Mouse (Mus musculus): ENCODE measurements around the gene Cadm3.

Gene Cadm3

DNA sequence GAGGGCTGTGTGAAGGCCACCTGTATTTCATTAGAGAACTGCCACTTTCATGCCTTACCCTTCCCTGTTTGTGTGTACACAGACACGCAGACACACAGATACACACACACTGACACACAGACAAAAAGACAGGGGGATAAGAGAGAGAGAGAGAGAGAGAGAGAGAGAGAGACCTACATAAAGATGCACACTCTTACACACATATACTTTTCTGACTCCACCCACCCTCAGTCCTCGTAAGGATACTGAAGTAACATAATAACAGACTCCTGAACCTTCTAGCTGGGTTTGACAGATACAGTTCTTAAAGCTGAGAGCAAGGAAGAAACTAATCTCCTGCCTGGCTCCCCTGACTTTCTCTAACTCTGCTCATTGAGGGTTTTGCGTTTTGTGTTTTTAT is 21.9 kb upstream of the Cadm3 start:
- TF ChIP-seq CTCF (conservative IDR thresholded peaks at IDR 0.05; ENCODE audit: low read length) (no peak), POU5F1 (IDR thresholded peaks at IDR 0.05; ENCODE audit: borderline replicate concordance, low read length) (no peak), NANOG (IDR thresholded peaks at IDR 0.05; ENCODE audit: borderline replicate concordance, low read length) (no peak)

DNA sequence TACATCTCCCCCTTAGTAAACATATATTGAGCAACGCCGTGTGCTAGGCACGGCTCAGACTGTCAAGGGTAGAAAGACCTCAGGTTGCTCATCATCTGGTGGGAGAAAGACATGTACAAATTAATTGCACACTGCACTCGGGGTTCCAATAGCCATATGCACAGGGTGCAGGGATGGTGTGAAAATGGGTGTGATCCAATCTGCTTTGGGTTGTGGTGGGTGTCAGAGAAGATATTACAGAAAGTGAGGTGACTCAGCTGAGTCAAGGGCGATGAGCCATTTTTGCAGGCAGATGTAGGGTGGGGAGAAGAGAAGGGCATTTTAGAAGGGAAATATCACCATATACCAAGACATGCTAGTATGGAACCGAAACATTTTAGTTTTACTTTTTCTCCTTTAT is 13.9 kb upstream of the Cadm3 start:
- no peaks in the 10 kb centered on the region for H3K9me3 ChIP-seq (ENCODE audit: low read length)

More for the DNA sequence above, 21.9 kb upstream of the Cadm3 start:
- peaks cover 10% of the 10 kb centered on the region for H3K4me1 ChIP-seq (replicated peaks; ENCODE audit: low read depth, low read length)
- H3K36me3 ChIP-seq (ENCODE audit: insufficient read depth, low read length): no peaks in the 10 kb centered on the region
- peak overlapping the region; percentile 35; the same call in 1 of the 2 replicates for H3K4me3 ChIP-seq (replicated peaks; ENCODE audit: low read length)
- no peaks in the 10 kb centered on the region for H3K9me3 ChIP-seq (ENCODE audit: low read length)
- peaks cover 18% of the 10 kb centered on the region for H3K27me3 ChIP-seq (ENCODE audit: insufficient read depth, low read length)

DNA sequence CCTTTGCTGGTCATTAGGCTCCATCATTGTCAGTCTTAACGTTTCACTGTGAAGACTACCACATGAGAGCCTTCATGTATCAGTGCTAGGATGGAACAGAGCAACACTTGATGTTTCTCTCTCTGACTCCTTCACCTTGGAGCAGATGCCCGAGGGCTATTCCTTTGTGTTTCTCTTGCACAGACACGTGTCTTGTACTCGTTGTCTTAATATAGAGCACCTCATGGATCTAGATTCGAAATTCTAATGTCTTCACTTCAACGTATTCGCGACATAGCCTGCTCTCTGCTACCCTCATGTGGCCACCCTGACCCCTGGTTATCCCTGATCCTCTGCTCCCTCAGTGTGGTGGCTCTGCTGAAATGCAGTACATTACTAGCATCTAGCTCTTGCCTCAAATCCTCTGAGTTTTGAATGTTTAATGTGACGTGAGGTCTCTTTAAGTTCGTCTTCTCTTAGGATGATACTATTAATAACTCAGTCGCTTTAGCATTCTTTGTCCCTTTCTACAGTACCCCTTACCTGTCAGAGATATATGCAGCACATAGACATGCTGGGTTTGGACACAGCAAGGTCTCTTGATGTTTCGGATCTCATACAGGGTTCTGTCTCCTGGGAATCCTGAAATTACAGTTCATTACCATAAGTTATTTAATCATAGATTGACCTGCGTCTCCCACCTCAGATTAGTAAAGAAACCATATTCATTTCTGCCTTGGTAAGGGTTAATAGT is 10.1 kb upstream of the Cadm3 start:
- Histone ChIP-seq H3K27me3 (ENCODE audit: insufficient read depth, low read length) (peaks cover 8% of the 10 kb centered on the region), H3K9me3 (ENCODE audit: low read length) (no peaks in the 10 kb centered on the region), H3K4me1 (replicated peaks; ENCODE audit: low read depth, low read length) (no peaks in the 10 kb centered on the region), H3K36me3 (ENCODE audit: insufficient read depth, low read length) (no peaks in the 10 kb centered on the region), H3K4me3 (replicated peaks; ENCODE audit: low read length) (no peak overlapping the region)
- peak; percentile 33 for TF ChIP-seq CTCF (conservative IDR thresholded peaks at IDR 0.05; ENCODE audit: low read length)
- no peak for TF ChIP-seq NANOG (IDR thresholded peaks at IDR 0.05; ENCODE audit: borderline replicate concordance, low read length)

More for the DNA sequence above, 13.9 kb upstream of the Cadm3 start:
- H3K36me3 ChIP-seq (ENCODE audit: insufficient read depth, low read length): no peaks in the 10 kb centered on the region
- H3K4me1 ChIP-seq (replicated peaks; ENCODE audit: low read depth, low read length): no peaks in the 10 kb centered on the region
- peaks cover 6% of the 10 kb centered on the region for H3K27me3 ChIP-seq (ENCODE audit: insufficient read depth, low read length)
- TF ChIP-seq CTCF (conservative IDR thresholded peaks at IDR 0.05; ENCODE audit: low read length) (no peak), NANOG (IDR thresholded peaks at IDR 0.05; ENCODE audit: borderline replicate concordance, low read length) (no peak), POU5F1 (IDR thresholded peaks at IDR 0.05; ENCODE audit: borderline replicate concordance, low read length) (no peak)
- H3K4me3 ChIP-seq (replicated peaks; ENCODE audit: low read length): no peak overlapping the region

DNA sequence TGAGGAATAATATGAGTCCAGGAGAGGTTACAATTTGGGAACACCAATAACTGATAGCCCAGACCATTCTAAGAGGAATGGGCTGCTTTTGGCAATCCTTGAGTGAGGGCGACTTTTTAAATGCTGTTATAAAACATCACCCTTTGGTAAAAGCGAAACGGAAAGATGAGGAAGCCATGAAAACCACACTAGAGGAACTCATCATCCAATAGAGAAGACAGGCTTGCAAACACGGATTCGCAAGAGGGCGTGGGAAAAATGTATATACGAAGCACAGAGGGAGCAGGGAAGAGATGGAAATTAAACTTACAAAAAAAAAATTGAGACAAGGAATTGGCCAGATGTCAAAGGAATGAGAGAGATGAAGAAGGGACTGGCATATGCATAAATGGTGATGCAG is 6.5 kb upstream of the Cadm3 start:
- peaks cover 26% of the 10 kb centered on the region for H3K27me3 ChIP-seq (ENCODE audit: insufficient read depth, low read length)
- no peak for TF ChIP-seq CTCF (conservative IDR thresholded peaks at IDR 0.05; ENCODE audit: low read length)
- TF ChIP-seq POU5F1 (IDR thresholded peaks at IDR 0.05; ENCODE audit: borderline replicate concordance, low read length): no peak
- TF ChIP-seq NANOG (IDR thresholded peaks at IDR 0.05; ENCODE audit: borderline replicate concordance, low read length): no peak
- H3K36me3 ChIP-seq (ENCODE audit: insufficient read depth, low read length): no peaks in the 10 kb centered on the region
- no peaks in the 10 kb centered on the region for H3K9me3 ChIP-seq (ENCODE audit: low read length)
- H3K4me3 ChIP-seq (replicated peaks; ENCODE audit: low read length): no peak overlapping the region
- no peaks in the 10 kb centered on the region for H3K4me1 ChIP-seq (replicated peaks; ENCODE audit: low read depth, low read length)

DNA sequence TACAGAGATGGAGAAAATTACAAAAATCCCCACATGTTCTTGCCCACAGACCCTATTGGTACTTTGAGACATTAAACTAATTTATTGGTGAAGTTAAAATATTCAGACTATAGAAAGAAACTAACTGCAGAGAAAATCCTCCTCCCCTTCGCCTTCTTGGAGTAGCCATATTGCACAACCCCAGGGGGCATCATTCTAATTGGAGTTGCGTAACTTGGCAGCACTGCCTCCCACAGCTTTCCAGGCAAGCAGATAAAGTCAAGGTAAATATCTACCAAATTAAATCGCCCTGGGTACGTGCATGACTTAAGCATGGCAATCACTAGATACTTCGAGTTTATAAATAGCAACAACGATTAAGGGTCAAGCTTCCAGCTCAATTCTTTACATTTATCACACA is 4.1 kb upstream of the Cadm3 start:
- peaks cover 12% of the 10 kb centered on the region for H3K4me1 ChIP-seq (replicated peaks; ENCODE audit: low read depth, low read length)
- H3K36me3 ChIP-seq (ENCODE audit: insufficient read depth, low read length): no peaks in the 10 kb centered on the region
- peaks cover 44% of the 10 kb centered on the region for H3K27me3 ChIP-seq (ENCODE audit: insufficient read depth, low read length)
- H3K4me3 ChIP-seq (replicated peaks; ENCODE audit: low read length): no peak overlapping the region
- H3K9me3 ChIP-seq (ENCODE audit: low read length): no peaks in the 10 kb centered on the region
- TF ChIP-seq NANOG (IDR thresholded peaks at IDR 0.05; ENCODE audit: borderline replicate concordance, low read length): no peak
- no peak for TF ChIP-seq CTCF (conservative IDR thresholded peaks at IDR 0.05; ENCODE audit: low read length)
- no peak for TF ChIP-seq POU5F1 (IDR thresholded peaks at IDR 0.05; ENCODE audit: borderline replicate concordance, low read length)

DNA sequence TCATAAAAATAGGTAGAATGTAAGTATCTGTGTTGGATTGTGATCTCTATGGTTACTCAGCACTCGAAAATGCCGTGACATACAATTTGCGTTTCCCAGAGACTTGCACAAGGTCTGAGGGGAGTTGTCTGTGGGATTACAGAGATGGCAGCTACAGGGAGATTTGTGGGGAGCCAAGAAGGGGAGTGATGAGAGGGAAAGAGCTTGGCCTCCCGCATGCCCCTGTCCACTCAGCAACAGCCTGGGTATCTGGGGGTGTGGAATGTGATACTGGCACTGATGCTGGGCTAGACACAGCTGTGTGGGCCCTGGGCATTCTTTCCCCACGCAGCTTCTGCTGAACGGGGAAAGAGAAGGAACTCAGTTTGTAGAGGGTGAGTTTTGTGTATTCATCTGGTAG is 3.0 kb upstream of the Cadm3 start:
- Histone ChIP-seq H3K4me1 (replicated peaks; ENCODE audit: low read depth, low read length) (peaks cover 24% of the 10 kb centered on the region), H3K9me3 (ENCODE audit: low read length) (no peaks in the 10 kb centered on the region), H3K4me3 (replicated peaks; ENCODE audit: low read length) (no peak overlapping the region), H3K36me3 (ENCODE audit: insufficient read depth, low read length) (no peaks in the 10 kb centered on the region), H3K27me3 (ENCODE audit: insufficient read depth, low read length) (peaks cover 54% of the 10 kb centered on the region)
- TF ChIP-seq NANOG (IDR thresholded peaks at IDR 0.05; ENCODE audit: borderline replicate concordance, low read length): no peak
- TF ChIP-seq POU5F1 (IDR thresholded peaks at IDR 0.05; ENCODE audit: borderline replicate concordance, low read length): no peak
- no peak for TF ChIP-seq CTCF (conservative IDR thresholded peaks at IDR 0.05; ENCODE audit: low read length)

DNA sequence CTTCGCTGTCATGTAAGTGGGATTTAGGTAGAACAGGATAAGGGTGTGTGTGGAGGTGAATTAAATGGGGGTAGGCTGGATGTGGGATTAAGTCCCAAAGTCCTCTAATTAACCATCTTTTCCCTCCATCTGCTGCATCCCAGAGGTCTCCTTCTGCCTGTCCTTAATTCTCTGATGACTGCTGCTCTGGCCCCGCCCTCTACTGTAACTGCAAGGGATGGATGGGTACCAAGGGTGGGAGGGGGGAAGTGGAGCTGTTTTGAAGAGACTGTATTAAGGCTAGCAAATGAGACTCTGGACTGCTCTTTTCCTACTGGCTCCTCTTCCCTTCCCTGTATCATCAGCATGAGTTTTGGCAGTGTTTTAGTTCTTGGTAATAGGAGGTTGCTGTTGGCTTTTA is 2.1 kb upstream of the Cadm3 start:
- Histone ChIP-seq H3K27me3 (ENCODE audit: insufficient read depth, low read length) (peaks cover 62% of the 10 kb centered on the region), H3K9me3 (ENCODE audit: low read length) (no peaks in the 10 kb centered on the region), H3K4me1 (replicated peaks; ENCODE audit: low read depth, low read length) (peaks cover 24% of the 10 kb centered on the region), H3K4me3 (replicated peaks; ENCODE audit: low read length) (no peak overlapping the region), H3K36me3 (ENCODE audit: insufficient read depth, low read length) (no peaks in the 10 kb centered on the region)
- TF ChIP-seq POU5F1 (IDR thresholded peaks at IDR 0.05; ENCODE audit: borderline replicate concordance, low read length): no peak
- no peak for TF ChIP-seq CTCF (conservative IDR thresholded peaks at IDR 0.05; ENCODE audit: low read length)
- TF ChIP-seq NANOG (IDR thresholded peaks at IDR 0.05; ENCODE audit: borderline replicate concordance, low read length): no peak

DNA sequence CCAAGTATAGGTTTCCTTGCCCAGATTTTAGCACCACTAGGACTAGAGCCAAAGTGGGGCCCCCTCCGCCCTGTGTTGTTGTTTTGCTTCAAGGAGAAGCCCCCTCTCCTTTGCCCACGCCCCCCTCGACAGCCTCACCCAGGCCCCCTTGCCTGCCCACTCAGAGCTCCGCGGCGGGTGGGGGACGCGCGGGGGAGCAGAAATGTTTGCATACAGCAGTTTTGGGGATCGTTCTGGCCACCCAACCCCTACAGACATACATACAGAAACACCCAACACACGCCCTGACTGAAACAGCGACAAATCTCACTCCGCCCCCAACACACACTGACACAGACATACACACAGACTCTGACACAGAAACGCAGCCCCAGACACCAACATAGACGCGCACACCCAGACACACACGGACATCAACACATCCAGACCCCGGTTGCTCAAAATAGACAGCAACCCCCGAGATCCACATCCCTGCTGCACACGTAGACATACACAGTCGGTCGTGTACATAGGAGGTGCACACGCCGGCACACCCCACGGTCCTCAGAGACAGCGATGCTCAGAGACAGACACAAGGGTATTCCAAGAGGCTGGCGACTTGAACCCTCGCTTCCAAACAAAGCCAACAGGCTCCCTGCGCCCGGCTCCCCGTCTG is 667 bp downstream of the Cadm3 start:
- H3K4me3 ChIP-seq (replicated peaks; ENCODE audit: low read length): peak overlapping the region; percentile 87
- H3K36me3 ChIP-seq (ENCODE audit: insufficient read depth, low read length): no peaks in the 10 kb centered on the region
- TF ChIP-seq POU5F1 (IDR thresholded peaks at IDR 0.05; ENCODE audit: borderline replicate concordance, low read length) (no peak), CTCF (conservative IDR thresholded peaks at IDR 0.05; ENCODE audit: low read length) (no peak), NANOG (IDR thresholded peaks at IDR 0.05; ENCODE audit: borderline replicate concordance, low read length) (no peak)
- H3K9me3 ChIP-seq (ENCODE audit: low read length): no peaks in the 10 kb centered on the region
- H3K27me3 ChIP-seq (ENCODE audit: insufficient read depth, low read length): peaks cover 78% of the 10 kb centered on the region
- H3K4me1 ChIP-seq (replicated peaks; ENCODE audit: low read depth, low read length): peaks cover 24% of the 10 kb centered on the region

All from E14TG2a.4 (cell line).